Mouse (Mus musculus): ENCODE measurements around the gene Saa1.

DNA sequence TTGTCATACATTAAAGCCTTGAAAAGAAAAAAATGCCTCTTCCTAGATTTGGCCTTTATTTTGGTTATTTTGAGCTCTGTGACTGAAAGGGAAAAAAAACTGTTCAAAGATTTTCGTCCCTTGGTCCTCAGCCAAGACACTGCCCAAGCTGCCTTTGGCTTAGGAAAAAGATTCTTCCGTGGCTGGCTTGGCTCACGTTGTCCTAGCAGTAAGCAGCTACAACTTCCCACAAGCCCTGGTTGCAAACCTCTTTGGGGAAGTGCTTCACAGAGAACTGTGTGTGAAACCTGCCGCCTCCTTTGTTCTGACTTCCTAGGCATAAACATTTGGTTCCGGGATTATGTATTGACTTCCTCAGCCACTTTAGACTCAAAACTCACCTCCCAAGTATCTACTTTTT lies 25.9 kb downstream of the Saa1 start:
- TF ChIP-seq POLR2A (IDR thresholded peaks at IDR 0.05; ENCODE audit: extremely low read depth, insufficient read depth, low read length) (no peak), CTCF (IDR thresholded peaks at IDR 0.05; ENCODE audit: extremely low read depth, insufficient read depth, low read length) (no peak)
